Mouse (Mus musculus) midbrain, embryonic 15.5 days (tissue): ENCODE data around the gene Zfand6. TPM values are rescaled to one million over a fixed set of nuclear protein-coding genes. Genes with fewer than 3 reads are reported as not detected.

Experiments
- ATAC-seq: fragments of 200-750 bp; cut with Nextera tagmentation; replicated peaks from 2 replicates; pipeline ENCODE4 v1.8.0; 2017; ENCODE audit warnings: moderate TSS enrichment
- H3K27ac ChIP-seq: fragments of 300-500 bp; sonication (generic); 2 replicates; pipeline ENCODE4 v1.5.1; 2015; ENCODE audit warnings: mild to moderate bottlenecking, inconsistent platforms
- H3K27me3 ChIP-seq: fragments of 300-500 bp; sonication (generic); replicated peaks from 2 replicates; pipeline ENCODE4 v1.6.1; 2015; ENCODE audit warnings: inconsistent platforms
- H3K36me3 ChIP-seq: fragments of 300-500 bp; sonication (generic); replicated peaks from 2 replicates; pipeline ENCODE4 v1.6.1; 2015; ENCODE audit warnings: inconsistent platforms
- H3K4me1 ChIP-seq: fragments of 300-500 bp; sonication (generic); 2 replicates; pipeline ENCODE4 v1.6.1; 2015; ENCODE audit warnings: inconsistent platforms
- H3K4me2 ChIP-seq: fragments of 300-500 bp; sonication (generic); 2 replicates; pipeline ENCODE4 v1.6.1; 2015; ENCODE audit warnings: inconsistent platforms, mild to moderate bottlenecking, moderate library complexity
- H3K4me3 ChIP-seq: fragments of 300-500 bp; sonication (generic); 2 replicates; pipeline ENCODE4 v1.5.1; 2015; ENCODE audit warnings: mild to moderate bottlenecking, inconsistent platforms
- H3K9ac ChIP-seq: fragments of 300-500 bp; sonication (generic); 2 replicates; pipeline ENCODE4 v1.6.1; 2015; ENCODE audit warnings: mild to moderate bottlenecking, inconsistent platforms
- H3K9me3 ChIP-seq: fragments of 300-500 bp; sonication (generic); 2 replicates; pipeline ENCODE4 v1.6.1; 2016; ENCODE audit warnings: inconsistent platforms
- WGBS: fragments of 180-500 bp; shearing (Covaris S2); methylation state at CpG from one replicate; pipeline ENCODE4 v1.1.7; 2015; ENCODE audit warnings: mixed read lengths; 5-methylcytosine and 5-hydroxymethylcytosine counted together
- polyA plus RNA-seq: library from polyadenylated mRNA; unstranded; fragments of >200 nt; fragmentation: Nextera tagmentation; extraction: Ambion mirVana; gene quantifications from 2 replicates; pipeline ENCODE4 v1.2.1, GENCODE M21; 2015

Gene Zfand6
- polyA plus RNA-seq, 1 experiment from 2014 or later: 178 TPM

- no peak overlapping the region for H3K4me2 ChIP-seq
- WGBS: 100% methylated on average over 1 of the region's 1 CpGs
- H3K9ac ChIP-seq: no peak overlapping the region
- no peak overlapping the region for H3K27ac ChIP-seq
- H3K4me1 ChIP-seq: no peaks in the 10 kb centered on the region
- no peaks in the 10 kb centered on the region for H3K9me3 ChIP-seq
- H3K27me3 ChIP-seq: no peaks in the 10 kb centered on the region
- H3K4me3 ChIP-seq: no peak overlapping the region
- no peak for ATAC-seq
- no peaks in the 10 kb centered on the region for H3K36me3 ChIP-seq
Measured at GRCm38 (mm10) chr7:84579769-84580168, 110.0 kb downstream of the Zfand6 start.

GRCm38 (mm10) chr7:84578841-84579240 lies 110.9 kb downstream of the Zfand6 start:
- Histone ChIP-seq H3K9ac (no peak overlapping the region), H3K27ac (no peak overlapping the region), H3K27me3 (no peaks in the 10 kb centered on the region), H3K4me3 (no peak overlapping the region), H3K36me3 (no peaks in the 10 kb centered on the region), H3K4me2 (no peak overlapping the region), H3K4me1 (no peaks in the 10 kb centered on the region), H3K9me3 (no peaks in the 10 kb centered on the region)
- WGBS: 67% methylated on average over 1 of the region's 1 CpGs
- no peak for ATAC-seq

GRCm38 (mm10) chr7:84577034-84577433 lies 112.7 kb downstream of the Zfand6 start:
- no peak overlapping the region for H3K4me2 ChIP-seq
- H3K27ac ChIP-seq: no peak overlapping the region
- no peaks in the 10 kb centered on the region for H3K27me3 ChIP-seq
- ATAC-seq: no peak
- 81% methylated on average over 2 of the region's 2 CpGs for WGBS
- H3K4me3 ChIP-seq: no peak overlapping the region
- no peaks in the 10 kb centered on the region for H3K9me3 ChIP-seq
- H3K36me3 ChIP-seq: no peaks in the 10 kb centered on the region
- H3K4me1 ChIP-seq: no peaks in the 10 kb centered on the region
- no peak overlapping the region for H3K9ac ChIP-seq

- ATAC-seq: no peak
- Histone ChIP-seq H3K27me3 (no peaks in the 10 kb centered on the region), H3K4me2 (no peak overlapping the region), H3K27ac (no peak overlapping the region), H3K4me1 (no peaks in the 10 kb centered on the region), H3K36me3 (no peaks in the 10 kb centered on the region), H3K4me3 (no peak overlapping the region), H3K9ac (no peak overlapping the region), H3K9me3 (no peaks in the 10 kb centered on the region)
- 74% methylated on average over 6 of the region's 6 CpGs for WGBS
Measured at GRCm38 (mm10) chr7:84566200-84566599, 123.6 kb downstream of the Zfand6 start.

- no peak for ATAC-seq
- no peaks in the 10 kb centered on the region for H3K27me3 ChIP-seq
- no peaks in the 10 kb centered on the region for H3K4me1 ChIP-seq
- no peaks in the 10 kb centered on the region for H3K9me3 ChIP-seq
- no peaks in the 10 kb centered on the region for H3K36me3 ChIP-seq
- H3K4me2 ChIP-seq: no peak overlapping the region
- H3K27ac ChIP-seq: no peak overlapping the region
- no peak overlapping the region for H3K9ac ChIP-seq
- no peak overlapping the region for H3K4me3 ChIP-seq
- WGBS: 90% methylated on average over 3 of the region's 3 CpGs
Measured at GRCm38 (mm10) chr7:84564236-84564635, 125.5 kb downstream of the Zfand6 start.

Other genes with a start within 250 kb of the Zfand6 start
- 0.86 and 1.0 TPM in 2 replicates for gene Gm2115, start 161.0 kb downstream of the Zfand6 start, polyA plus RNA-seq
- 9.2 and 10.2 TPM in 2 replicates for gene Fah, start 83.2 kb downstream of the Zfand6 start, polyA plus RNA-seq
- gene Olfr291, start 163.6 kb upstream of the Zfand6 start, polyA plus RNA-seq: not detected in 2 replicates